Mouse (Mus musculus) myocyte (in vitro differentiated cells): Measurements from ENCODE around the gene Insm2. TPM values are rescaled to one million over a fixed set of nuclear protein-coding genes. Genes with fewer than 3 reads are reported as not detected.
A peak's percentile ranks its signal among the peaks of the same experiment; 100 is the strongest.
"Not testable (repeated sequence)": the region's sequence is repeated elsewhere in the genome, so short reads cannot be mapped to it uniquely, and the experiment has no call there.

ENCODE experiments used
- H3K27me3 ChIP-seq: one replicate; pipeline ENCODE4 v1.6.1; 2011; ENCODE audit not compliant: control insufficient read depth, insufficient read depth, insufficient read length
- H3K36me3 ChIP-seq: one replicate; pipeline ENCODE4 v1.6.1; 2011; ENCODE audit not compliant: control insufficient read depth, insufficient read depth
- H3K4me2 ChIP-seq: one replicate; pipeline ENCODE4 v1.6.1; 2011; ENCODE audit warnings: low read depth, control low read depth
- H3K4me3 ChIP-seq: one replicate; pipeline ENCODE4 v1.5.1; 2011; ENCODE audit warnings: mild to moderate bottlenecking, control low read depth, moderate library complexity
- H3K79me2 ChIP-seq: one replicate; pipeline ENCODE4 v1.6.1; 2011; ENCODE audit not compliant: control insufficient read depth, insufficient read depth
- H3ac ChIP-seq: one replicate; pipeline ENCODE4 v1.6.1; 2011; ENCODE audit not compliant: control insufficient read depth, insufficient read length
- CEBPB ChIP-seq: IDR thresholded peaks from 2 replicates; pipeline ENCODE4 v1.6.1; 2011; ENCODE audit warnings: mild to moderate bottlenecking, moderate library complexity; ENCODE audit not compliant: poor library complexity, insufficient read depth, severe bottlenecking
- E2F4 ChIP-seq: IDR thresholded peaks from one replicate; pipeline ENCODE4 v1.6.1; 2011; ENCODE audit warnings: mild to moderate bottlenecking, control low read depth, moderate library complexity; ENCODE audit not compliant: insufficient read depth
- MAX ChIP-seq: IDR thresholded peaks from one replicate; pipeline ENCODE4 v1.6.1; 2011; ENCODE audit warnings: low read depth, mild to moderate bottlenecking, control low read depth
- MYOD1 ChIP-seq, 3 experiments: IDR thresholded peaks; one replicate each; pipeline ENCODE4 v1.6.1; 2011; ENCODE audit warnings: control low read depth in 2 of 3, low read depth in 2 of 3, mild to moderate bottlenecking in 2 of 3, moderate library complexity in 1 of 3; ENCODE audit not compliant: insufficient read length in 2 of 3, control insufficient read depth in 1 of 3
- MYOG ChIP-seq, 3 experiments: IDR thresholded peaks; one replicate each; pipeline ENCODE4 v1.6.1; 2011; ENCODE audit warnings: control low read depth in 2 of 3, low read depth in 2 of 3, mild to moderate bottlenecking in 2 of 3; ENCODE audit not compliant: insufficient read length in 2 of 3, control insufficient read depth in 1 of 3, insufficient read depth in 1 of 3
- POLR2A ChIP-seq: IDR thresholded peaks from one replicate; pipeline ENCODE4 v1.6.1; 2011; ENCODE audit warnings: low read depth, mild to moderate bottlenecking, control low read depth, moderate library complexity; ENCODE audit not compliant: insufficient read length
- REST ChIP-seq: IDR thresholded peaks from one replicate; pipeline ENCODE4 v1.6.1; 2011; ENCODE audit warnings: mild to moderate bottlenecking, control low read depth, moderate library complexity; ENCODE audit not compliant: insufficient read depth, insufficient read length
- SRF ChIP-seq: IDR thresholded peaks from one replicate; pipeline ENCODE4 v1.6.1; 2011; ENCODE audit warnings: low read depth; ENCODE audit not compliant: control insufficient read depth, insufficient read length
- TCF12 ChIP-seq: IDR thresholded peaks from one replicate; pipeline ENCODE4 v1.6.1; 2011; ENCODE audit warnings: mild to moderate bottlenecking, control low read depth; ENCODE audit not compliant: poor library complexity, insufficient read depth, severe bottlenecking
- TCF3 ChIP-seq: IDR thresholded peaks from one replicate; pipeline ENCODE4 v1.6.1; 2011; ENCODE audit warnings: low read depth, control low read depth; ENCODE audit not compliant: insufficient read length
- USF1 ChIP-seq: IDR thresholded peaks from one replicate; pipeline ENCODE4 v1.6.1; 2011; ENCODE audit warnings: low read depth, mild to moderate bottlenecking, control low read depth, moderate library complexity
- polyA plus RNA-seq: library from polyadenylated mRNA; unstranded; fragments of >200 nt; fragmentation: generic; extraction: Trizol; gene quantifications from one replicate; pipeline ENCODE4 v1.2.1, GENCODE M21; 2012; ENCODE audit warnings: missing spikeins

Insm2 gene
- polyA plus RNA-seq, 1 experiment: not detected

- no peaks in the 10 kb centered on the region for H3K36me3 ChIP-seq
- peaks cover 10% of the 10 kb centered on the region for H3K27me3 ChIP-seq
- H3K4me3 ChIP-seq: no peak overlapping the region
- no peak overlapping the region for H3ac ChIP-seq
- H3K4me2 ChIP-seq: no peak overlapping the region
- TF ChIP-seq TCF3 (no peak), TCF12 (no peak), USF1 (no peak), POLR2A (no peak), SRF (no peak), CEBPB (no peak), MAX (no peak), E2F4 (no peak), MYOG (IDR thresholded peaks at IDR 0.05; ENCODE audit: control insufficient read depth in 1 of 3, insufficient read depth in 1 of 3, insufficient read length in 2 of 3, low read depth in 2 of 3) (no peak), REST (no peak)
- H3K79me2 ChIP-seq: no peaks in the 10 kb centered on the region
Measured at GRCm38 (mm10) chr12:55573089-55573488, 26.1 kb upstream of the Insm2 start.

DNA sequence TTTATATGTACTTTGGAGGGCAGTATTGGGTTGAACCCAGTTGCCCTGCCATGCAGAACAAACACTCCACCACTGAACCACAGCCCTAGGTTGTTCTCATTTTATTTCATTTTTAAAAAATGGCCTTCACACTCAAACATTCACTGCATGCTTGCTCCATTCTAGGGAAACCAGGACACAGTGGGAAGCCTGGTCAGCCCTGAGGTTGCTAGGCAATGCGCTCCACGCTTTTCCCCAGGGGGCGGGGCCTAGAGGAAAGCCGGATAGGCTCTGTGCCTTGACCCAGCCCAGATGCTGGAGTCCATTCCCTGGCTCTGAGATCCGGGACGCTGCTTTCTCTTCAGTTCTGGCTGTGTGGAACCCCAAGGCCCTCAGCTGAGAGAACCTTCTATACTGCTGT is 25.4 kb upstream of the Insm2 start:
- H3K27me3 ChIP-seq: peaks cover 10% of the 10 kb centered on the region
- H3K79me2 ChIP-seq: no peaks in the 10 kb centered on the region
- no peaks in the 10 kb centered on the region for H3K36me3 ChIP-seq
- no peak overlapping the region for H3K4me2 ChIP-seq
- H3ac ChIP-seq: no peak overlapping the region
- TF ChIP-seq TCF3 (no peak), MYOG (IDR thresholded peaks at IDR 0.05; ENCODE audit: control insufficient read depth in 1 of 3, insufficient read depth in 1 of 3, insufficient read length in 2 of 3, low read depth in 2 of 3) (no peak), MYOD1 (IDR thresholded peaks at IDR 0.05; ENCODE audit: control insufficient read depth in 1 of 3, insufficient read length in 2 of 3, low read depth in 2 of 3) (no peak), REST (no peak), MAX (no peak), E2F4 (no peak)
- H3K4me3 ChIP-seq: no peak overlapping the region

DNA sequence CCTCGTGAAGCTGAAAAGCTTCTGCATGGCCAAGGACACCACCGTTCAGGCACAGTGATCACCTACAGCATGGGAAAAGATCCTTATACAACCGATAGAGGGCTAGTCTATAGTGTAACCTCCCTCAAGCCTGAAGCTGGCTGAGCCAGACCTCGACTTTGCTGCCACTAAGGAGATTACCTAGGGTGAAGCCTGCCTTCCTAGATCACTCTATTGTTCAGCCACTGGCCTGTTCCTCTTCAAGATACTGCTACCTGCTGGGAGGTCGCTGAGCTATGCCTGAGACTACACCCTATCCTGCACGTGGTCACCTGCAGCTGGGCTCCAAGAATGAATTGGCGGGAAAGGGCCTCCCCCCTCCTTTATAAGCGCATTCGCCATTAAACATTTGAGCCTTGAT is 12.3 kb upstream of the Insm2 start:
- not testable (repeated sequence) for H3K79me2 ChIP-seq, H3K4me3 ChIP-seq, H3K36me3 ChIP-seq, H3K4me2 ChIP-seq, H3ac ChIP-seq, H3K27me3 ChIP-seq

GRCm38 (mm10) chr12:55598537-55598886 is 715 bp upstream of the Insm2 start:
- no peak overlapping the region for H3ac ChIP-seq
- H3K79me2 ChIP-seq: no peaks in the 10 kb centered on the region
- no peak overlapping the region for H3K4me2 ChIP-seq
- no peak overlapping the region for H3K4me3 ChIP-seq
- TF ChIP-seq E2F4: no peak
- no peak for TF ChIP-seq MAX
- no peak for TF ChIP-seq CEBPB
- TF ChIP-seq MYOG (IDR thresholded peaks at IDR 0.05; ENCODE audit: control insufficient read depth in 1 of 3, insufficient read depth in 1 of 3, insufficient read length in 2 of 3, low read depth in 2 of 3): no peak
- H3K36me3 ChIP-seq: peaks cover 13% of the 10 kb centered on the region
- H3K27me3 ChIP-seq: peaks cover 5% of the 10 kb centered on the region

DNA sequence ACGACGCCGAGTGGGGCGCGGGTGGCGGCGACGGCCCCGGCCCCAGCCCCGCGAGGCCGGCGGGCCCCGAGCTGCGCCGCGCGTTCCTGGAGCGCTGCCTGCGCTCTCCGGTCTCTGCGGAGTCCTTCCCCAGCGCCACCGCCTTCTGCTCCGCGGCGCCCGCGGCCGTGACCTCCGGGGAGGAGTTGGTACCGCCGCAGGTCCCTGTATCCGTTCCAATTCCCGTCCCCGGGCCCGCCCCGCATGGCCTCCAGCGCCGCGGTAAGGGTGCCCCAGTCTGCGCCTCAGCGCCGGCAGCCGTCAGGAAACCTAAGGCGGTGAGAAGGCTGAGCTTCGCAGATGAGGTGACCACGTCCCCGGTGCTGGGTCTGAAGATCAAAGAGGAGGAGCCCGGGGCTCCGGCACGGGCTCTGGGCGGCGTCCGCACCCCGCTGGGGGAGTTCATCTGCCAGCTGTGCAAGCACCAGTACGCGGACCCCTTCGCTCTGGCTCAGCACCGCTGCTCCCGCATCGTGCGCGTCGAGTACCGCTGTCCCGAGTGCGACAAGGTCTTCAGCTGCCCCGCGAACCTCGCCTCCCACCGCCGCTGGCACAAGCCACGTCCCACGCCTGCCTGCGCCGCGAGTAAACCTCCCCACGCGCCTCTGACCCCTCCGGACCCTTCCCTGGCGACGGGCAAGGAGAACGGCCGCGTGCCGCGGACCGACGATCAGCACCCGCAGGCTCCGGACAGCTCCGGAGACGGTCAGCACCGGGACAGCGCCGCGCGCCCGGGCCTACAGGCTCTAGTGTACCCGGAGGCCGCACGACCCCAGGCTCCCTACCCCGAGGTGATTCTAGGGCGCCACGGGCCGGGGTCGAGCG is 644 bp downstream of the Insm2 start:
- peaks cover 5% of the 10 kb centered on the region for H3K27me3 ChIP-seq

More for the DNA sequence above, 644 bp downstream of the Insm2 start:
- Histone ChIP-seq H3K4me3 (no peak overlapping the region), H3K4me2 (no peak overlapping the region), H3ac (no peak overlapping the region), H3K79me2 (no peaks in the 10 kb centered on the region), H3K36me3 (peaks cover 18% of the 10 kb centered on the region)
- TF ChIP-seq CEBPB (no peak), MAX (no peak), TCF12 (no peak), MYOG (IDR thresholded peaks at IDR 0.05; ENCODE audit: control insufficient read depth in 1 of 3, insufficient read depth in 1 of 3, insufficient read length in 2 of 3, low read depth in 2 of 3) (peak in 1 of 3 experiments; percentile 12), POLR2A (no peak), REST (peak; percentile 87)
